Mouse (Mus musculus): Measurements from ENCODE around the gene Rplp2. TPM values are rescaled to one million over a fixed set of nuclear protein-coding genes. Genes with fewer than 3 reads are reported as not detected.
A peak's percentile ranks its signal among the peaks of the same experiment; 100 is the strongest.

Gene Rplp2
- polyA plus RNA-seq, 1 experiment from 2014 or later: 820 TPM

- no peak overlapping the region for H3K4me3 ChIP-seq
- H3K36me3 ChIP-seq: peaks cover 29% of the 10 kb centered on the region
- no peak overlapping the region for H3K9ac ChIP-seq (replicated peaks)
- peaks cover 13% of the 10 kb centered on the region for H3K27me3 ChIP-seq
- no peak for ATAC-seq (replicated peaks)
- no peak overlapping the region for H3K27ac ChIP-seq (replicated peaks)
- no peak overlapping the region for H3K4me2 ChIP-seq (replicated peaks)
- WGBS: 81% methylated on average over 6 of the region's 6 CpGs
- peaks cover 61% of the 10 kb centered on the region for H3K4me1 ChIP-seq
- no peaks in the 10 kb centered on the region for H3K9me3 ChIP-seq
Observed at GRCm38 (mm10) chr7:141472226-141472625, 25.1 kb downstream of the Rplp2 start.

- Histone ChIP-seq H3K27me3 (peaks cover 15% of the 10 kb centered on the region), H3K4me1 (peaks cover 56% of the 10 kb centered on the region), H3K9ac (replicated peaks) (no peak overlapping the region), H3K4me2 (replicated peaks) (no peak overlapping the region), H3K36me3 (peaks cover 29% of the 10 kb centered on the region), H3K27ac (replicated peaks) (no peak overlapping the region), H3K4me3 (no peak overlapping the region), H3K9me3 (no peaks in the 10 kb centered on the region)
- no peak for ATAC-seq (replicated peaks)
- WGBS: 94% methylated on average over 6 of the region's 6 CpGs
Observed at GRCm38 (mm10) chr7:141472763-141473162, 25.6 kb downstream of the Rplp2 start.

- H3K36me3 ChIP-seq: peaks cover 29% of the 10 kb centered on the region
- H3K27ac ChIP-seq (replicated peaks): no peak overlapping the region
- peak overlapping the region; percentile 87 for H3K4me2 ChIP-seq (replicated peaks)
- no peaks in the 10 kb centered on the region for H3K9me3 ChIP-seq
- WGBS: 6% methylated on average over 5 of the region's 5 CpGs
- H3K4me1 ChIP-seq: peaks cover 42% of the 10 kb centered on the region
- peaks cover 15% of the 10 kb centered on the region for H3K27me3 ChIP-seq
- ATAC-seq (replicated peaks): no peak
- H3K4me3 ChIP-seq: peak overlapping the region; percentile 79
- peak overlapping the region; percentile 80 for H3K9ac ChIP-seq (replicated peaks)
Observed at GRCm38 (mm10) chr7:141474160-141474559, 27.0 kb downstream of the Rplp2 start.

- Histone ChIP-seq H3K27me3 (peaks cover 15% of the 10 kb centered on the region), H3K36me3 (peaks cover 24% of the 10 kb centered on the region), H3K4me2 (replicated peaks) (peak within 1 kb of the TSS; percentile 87), H3K9me3 (no peaks in the 10 kb centered on the region), H3K4me3 (peak within 1 kb of the TSS; percentile 79), H3K27ac (replicated peaks) (peak within 1 kb of the TSS; percentile 82), H3K4me1 (peaks cover 31% of the 10 kb centered on the region), H3K9ac (replicated peaks) (peak within 1 kb of the TSS; percentile 80)
- peak; percentile 84 for ATAC-seq (replicated peaks)
- under 1% methylated on average over 86 of the region's 87 CpGs for WGBS
Observed at GRCm38 (mm10) chr7:141475011-141475804, 28.0 kb downstream of the Rplp2 start, which contains the start of the genes Polr2l and Tspan4. Gene Polr2l (minus strand): TSS chr7:141475132. Gene Tspan4 (plus strand): TSS chr7:141475240.

DNA sequence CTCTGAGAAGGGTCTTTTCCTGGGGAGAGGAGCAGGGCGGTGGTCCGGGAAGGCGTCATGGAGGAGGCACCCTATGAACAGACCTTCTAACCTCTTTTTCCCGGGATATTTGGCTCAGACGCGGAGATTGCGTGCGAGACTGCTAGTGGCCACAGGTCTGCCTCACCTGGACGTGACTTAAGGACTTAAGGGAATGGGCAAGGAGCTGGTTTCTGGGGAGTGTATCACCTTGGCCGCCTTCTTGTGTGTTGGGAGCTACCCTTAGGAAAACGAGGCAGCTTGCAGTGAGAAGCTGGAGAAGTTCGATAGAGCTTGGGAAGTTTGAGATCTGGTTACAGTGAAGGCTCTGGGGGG is 28.6 kb downstream of the Rplp2 start:
- Histone ChIP-seq H3K4me2 (replicated peaks) (peak overlapping the region; percentile 87), H3K9me3 (no peaks in the 10 kb centered on the region), H3K9ac (replicated peaks) (peak overlapping the region; percentile 80), H3K4me1 (peaks cover 29% of the 10 kb centered on the region), H3K27ac (replicated peaks) (peak overlapping the region; percentile 82; the same call in 1 of the 2 replicates), H3K36me3 (peaks cover 19% of the 10 kb centered on the region), H3K27me3 (peaks cover 15% of the 10 kb centered on the region), H3K4me3 (peak overlapping the region; percentile 79)
- no peak for ATAC-seq (replicated peaks)
- 3% methylated on average over 12 of the region's 12 CpGs for WGBS

GRCm38 (mm10) chr7:141476226-141476980 is 29.2 kb downstream of the Rplp2 start:
- 5% methylated on average over 17 of the region's 17 CpGs for WGBS
- peaks cover 15% of the 10 kb centered on the region for H3K27me3 ChIP-seq
- no peak for ATAC-seq (replicated peaks)
- peak overlapping the region; percentile 79 for H3K4me3 ChIP-seq
- H3K36me3 ChIP-seq: peaks cover 13% of the 10 kb centered on the region
- no peak overlapping the region; the same call in 1 of the 2 replicates for H3K27ac ChIP-seq (replicated peaks)
- no peaks in the 10 kb centered on the region for H3K9me3 ChIP-seq
- H3K9ac ChIP-seq (replicated peaks): no peak overlapping the region; the same call in 1 of the 2 replicates
- peaks cover 36% of the 10 kb centered on the region for H3K4me1 ChIP-seq
- H3K4me2 ChIP-seq (replicated peaks): peak overlapping the region; percentile 87

- ATAC-seq (replicated peaks): no peak
- 23% methylated on average over 7 of the region's 7 CpGs for WGBS
- no peak overlapping the region for H3K4me2 ChIP-seq (replicated peaks)
Observed at GRCm38 (mm10) chr7:141476981-141477370, 29.8 kb downstream of the Rplp2 start.

DNA sequence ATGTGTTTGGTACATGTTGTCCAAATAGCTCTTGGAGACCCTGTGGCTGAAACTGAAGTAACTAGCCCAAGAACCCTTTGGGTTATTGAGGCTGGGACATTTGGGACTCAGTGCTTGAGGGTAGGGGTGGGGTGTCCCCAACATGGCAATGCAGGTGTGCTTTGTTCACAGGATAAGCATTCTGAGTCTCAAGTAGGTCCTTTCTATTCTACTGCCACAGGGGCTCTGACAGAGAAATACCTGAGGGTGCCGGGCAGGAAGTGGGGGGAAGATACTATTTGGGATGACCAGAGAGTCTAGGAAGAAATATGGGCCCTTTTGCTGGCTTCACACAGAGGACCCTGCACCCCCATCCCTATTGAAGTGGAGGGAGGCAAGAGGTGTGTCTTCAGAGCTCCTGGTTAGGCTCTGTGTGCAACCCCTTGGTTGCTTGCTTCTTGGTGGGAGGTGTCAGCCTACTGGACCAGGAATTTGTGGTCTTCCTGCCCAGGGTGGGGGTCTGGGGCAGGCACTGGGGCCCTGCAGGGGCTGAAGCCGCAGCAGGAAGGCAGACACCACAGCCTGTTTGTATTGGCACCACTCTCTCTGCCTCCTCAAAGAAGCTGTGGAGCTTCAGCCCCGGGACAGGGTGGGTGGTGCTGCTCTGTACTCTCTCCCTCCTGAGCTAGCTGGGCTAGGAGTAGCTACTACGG is 30.6 kb downstream of the Rplp2 start:
- Histone ChIP-seq H3K27me3 (peaks cover 15% of the 10 kb centered on the region), H3K9ac (replicated peaks) (no peak overlapping the region), H3K4me1 (peaks cover 49% of the 10 kb centered on the region), H3K27ac (replicated peaks) (no peak overlapping the region), H3K4me3 (no peak overlapping the region), H3K4me2 (replicated peaks) (no peak overlapping the region), H3K9me3 (no peaks in the 10 kb centered on the region), H3K36me3 (peaks cover 2% of the 10 kb centered on the region)
- WGBS: 72% methylated on average over 4 of the region's 4 CpGs
- ATAC-seq (replicated peaks): no peak

More at GRCm38 (mm10) chr7:141476981-141477370, 29.8 kb downstream of the Rplp2 start:
- Histone ChIP-seq H3K4me3 (no peak overlapping the region; the same call in 1 of the 2 replicates), H3K9me3 (no peaks in the 10 kb centered on the region), H3K27ac (replicated peaks) (no peak overlapping the region; the same call in 1 of the 2 replicates), H3K4me1 (peaks cover 41% of the 10 kb centered on the region), H3K27me3 (peaks cover 15% of the 10 kb centered on the region), H3K36me3 (peaks cover 10% of the 10 kb centered on the region), H3K9ac (replicated peaks) (no peak overlapping the region)

- Histone ChIP-seq H3K4me2 (replicated peaks) (no peak overlapping the region), H3K27ac (replicated peaks) (no peak overlapping the region), H3K27me3 (peaks cover 15% of the 10 kb centered on the region), H3K4me3 (no peak overlapping the region), H3K9me3 (no peaks in the 10 kb centered on the region), H3K36me3 (no peaks in the 10 kb centered on the region), H3K4me1 (peaks cover 54% of the 10 kb centered on the region), H3K9ac (replicated peaks) (no peak overlapping the region)
- WGBS: 83% methylated on average over 5 of the region's 5 CpGs
- no peak for ATAC-seq (replicated peaks)
Observed at GRCm38 (mm10) chr7:141478270-141478748, 31.1 kb downstream of the Rplp2 start.

GRCm38 (mm10) chr7:141480842-141481497 is 33.8 kb downstream of the Rplp2 start:
- WGBS: 7% methylated on average over 10 of the region's 10 CpGs
- Histone ChIP-seq H3K4me1 (peaks cover 42% of the 10 kb centered on the region), H3K9ac (replicated peaks) (no peak overlapping the region)

More at GRCm38 (mm10) chr7:141480842-141481497, 33.8 kb downstream of the Rplp2 start:
- H3K27me3 ChIP-seq: peaks cover 13% of the 10 kb centered on the region
- H3K27ac ChIP-seq (replicated peaks): no peak overlapping the region
- H3K36me3 ChIP-seq: no peaks in the 10 kb centered on the region
- H3K9me3 ChIP-seq: no peaks in the 10 kb centered on the region
- H3K4me2 ChIP-seq (replicated peaks): peak overlapping the region; percentile 91
- ATAC-seq (replicated peaks): peak; percentile 51
- H3K4me3 ChIP-seq: peak overlapping the region; percentile 64
